Mouse (Mus musculus) erythroblast, embryonic 14.5 days (primary cell): ENCODE results near the gene Chrnb2. TPM values are rescaled to one million over a fixed set of nuclear protein-coding genes. Genes with fewer than 3 reads are reported as not detected.
"Not testable (repeated sequence)": the region's sequence is repeated elsewhere in the genome, so short reads cannot be mapped to it uniquely, and the experiment has no call there.

Experiments used
- H3K27me3 ChIP-seq: 2 replicates; pipeline ENCODE4 v1.6.1; 2012; ENCODE audit warnings: inconsistent platforms; ENCODE audit not compliant: control insufficient read depth
- H3K36me3 ChIP-seq: 2 replicates; pipeline ENCODE4 v1.6.1; 2012; ENCODE audit warnings: mild to moderate bottlenecking, inconsistent platforms; ENCODE audit not compliant: control insufficient read depth
- H3K4me1 ChIP-seq: 2 replicates; pipeline ENCODE4 v1.6.1; 2012; ENCODE audit warnings: inconsistent platforms; ENCODE audit not compliant: control insufficient read depth
- H3K4me3 ChIP-seq: replicated peaks from 2 replicates; pipeline ENCODE3; 2012; ENCODE audit warnings: moderate library complexity, mild to moderate bottlenecking, inconsistent platforms
- H3K9me3 ChIP-seq: 2 replicates; pipeline ENCODE4 v1.6.1; 2012; ENCODE audit warnings: low read length, inconsistent platforms, mixed read lengths; ENCODE audit not compliant: control insufficient read depth
- GATA1 ChIP-seq: IDR thresholded peaks from 2 replicates; pipeline ENCODE4 v1.6.1; 2012; ENCODE audit warnings: low read length, inconsistent platforms, mixed read lengths
- TAL1 ChIP-seq: IDR thresholded peaks from 3 replicates; pipeline ENCODE4 v1.6.1; 2012; ENCODE audit warnings: low read length, inconsistent platforms, mixed read lengths
- polyA plus RNA-seq: library from polyadenylated mRNA; stranded (reverse); fragments of >175 nt; gene quantifications from 2 replicates; pipeline ENCODE4 v1.2.3, GENCODE M21; 2012

The Chrnb2 gene
- polyA plus RNA-seq, 1 experiment, result 0.01 TPM

GRCm38 (mm10) chr3:89802876-89803275, 38.4 kb upstream of the Chrnb2 start:
- Histone ChIP-seq H3K4me1 (peaks cover 15% of the 10 kb centered on the region), H3K27me3 (peaks cover 7% of the 10 kb centered on the region), H3K4me3 (no peak overlapping the region), H3K9me3 (peaks cover 5% of the 10 kb centered on the region; the same call in 1 of the 2 replicates), H3K36me3 (no peaks in the 10 kb centered on the region)
- TF ChIP-seq GATA1 (no peak), TAL1 (no peak)

GRCm38 (mm10) chr3:89801507-89801847, 37.0 kb upstream of the Chrnb2 start:
- no peak for TF ChIP-seq GATA1
- no peak for TF ChIP-seq TAL1
- Histone ChIP-seq H3K36me3 (no peaks in the 10 kb centered on the region), H3K9me3 (peaks cover 3% of the 10 kb centered on the region; the same call in 1 of the 2 replicates), H3K27me3 (peaks cover 7% of the 10 kb centered on the region), H3K4me3 (no peak overlapping the region), H3K4me1 (peaks cover 4% of the 10 kb centered on the region)

- no peak for TF ChIP-seq GATA1
- no peak for TF ChIP-seq TAL1
- Histone ChIP-seq H3K36me3 (no peaks in the 10 kb centered on the region), H3K27me3 (peaks cover 13% of the 10 kb centered on the region), H3K9me3 (no peaks in the 10 kb centered on the region), H3K4me1 (no peaks in the 10 kb centered on the region), H3K4me3 (no peak overlapping the region)
Observed at GRCm38 (mm10) chr3:89800774-89801506, 36.5 kb upstream of the Chrnb2 start.

- H3K4me3 ChIP-seq, H3K9me3 ChIP-seq, H3K4me1 ChIP-seq, H3K36me3 ChIP-seq: not testable (repeated sequence)
- peaks cover 17% of the 10 kb centered on the region for H3K27me3 ChIP-seq
Observed at GRCm38 (mm10) chr3:89800078-89800477, 35.6 kb upstream of the Chrnb2 start.

GRCm38 (mm10) chr3:89799476-89799875, 35.0 kb upstream of the Chrnb2 start:
- no peak for TF ChIP-seq TAL1
- no peak for TF ChIP-seq GATA1
- Histone ChIP-seq H3K36me3 (no peaks in the 10 kb centered on the region), H3K4me3 (no peak overlapping the region), H3K27me3 (peaks cover 17% of the 10 kb centered on the region), H3K4me1 (no peaks in the 10 kb centered on the region), H3K9me3 (no peaks in the 10 kb centered on the region)

GRCm38 (mm10) chr3:89798518-89798917, 34.1 kb upstream of the Chrnb2 start:
- TF ChIP-seq GATA1 (no peak), TAL1 (no peak)
- H3K4me3 ChIP-seq, result no peak overlapping the region
- H3K9me3 ChIP-seq, result no peaks in the 10 kb centered on the region
- H3K36me3 ChIP-seq, result no peaks in the 10 kb centered on the region
- peaks cover 16% of the 10 kb centered on the region for H3K27me3 ChIP-seq
- H3K4me1 ChIP-seq, result no peaks in the 10 kb centered on the region

DNA sequence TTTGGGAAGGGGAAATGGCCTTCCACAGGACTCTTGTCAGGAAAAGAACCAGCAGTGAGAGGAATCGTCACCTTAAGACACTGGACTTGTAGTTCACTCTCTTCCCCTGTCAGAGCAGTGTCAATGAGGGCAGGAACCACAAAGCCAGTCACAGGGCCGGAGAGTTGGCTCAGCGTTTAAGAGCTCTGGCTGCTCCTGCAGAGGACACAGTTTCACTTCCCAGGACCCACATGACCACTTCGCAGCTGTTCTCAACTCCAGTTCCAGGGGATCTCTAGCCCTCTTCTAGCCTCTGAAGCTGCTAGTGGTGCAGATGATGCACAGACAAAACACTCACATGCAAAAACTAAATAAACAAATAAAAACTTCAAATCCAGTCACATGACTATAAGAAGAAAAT, 31.9 kb upstream of the Chrnb2 start:
- H3K9me3 ChIP-seq, result no peaks in the 10 kb centered on the region
- no peaks in the 10 kb centered on the region for H3K4me1 ChIP-seq
- TF ChIP-seq TAL1 (no peak), GATA1 (no peak)
- H3K36me3 ChIP-seq, result no peaks in the 10 kb centered on the region
- no peak overlapping the region for H3K4me3 ChIP-seq
- H3K27me3 ChIP-seq, result peaks cover 11% of the 10 kb centered on the region

- no peaks in the 10 kb centered on the region for H3K9me3 ChIP-seq
- no peaks in the 10 kb centered on the region for H3K36me3 ChIP-seq
- H3K4me1 ChIP-seq, result no peaks in the 10 kb centered on the region
- H3K27me3 ChIP-seq, result peaks cover 11% of the 10 kb centered on the region
- no peak overlapping the region for H3K4me3 ChIP-seq
- TF ChIP-seq TAL1, result no peak
Observed at GRCm38 (mm10) chr3:89795746-89796145, 31.3 kb upstream of the Chrnb2 start.

GRCm38 (mm10) chr3:89794616-89795015, 30.2 kb upstream of the Chrnb2 start:
- Histone ChIP-seq H3K9me3 (no peaks in the 10 kb centered on the region), H3K4me3 (no peak overlapping the region), H3K4me1 (no peaks in the 10 kb centered on the region), H3K27me3 (peaks cover 10% of the 10 kb centered on the region), H3K36me3 (no peaks in the 10 kb centered on the region)
- no peak for TF ChIP-seq GATA1
- no peak for TF ChIP-seq TAL1

DNA sequence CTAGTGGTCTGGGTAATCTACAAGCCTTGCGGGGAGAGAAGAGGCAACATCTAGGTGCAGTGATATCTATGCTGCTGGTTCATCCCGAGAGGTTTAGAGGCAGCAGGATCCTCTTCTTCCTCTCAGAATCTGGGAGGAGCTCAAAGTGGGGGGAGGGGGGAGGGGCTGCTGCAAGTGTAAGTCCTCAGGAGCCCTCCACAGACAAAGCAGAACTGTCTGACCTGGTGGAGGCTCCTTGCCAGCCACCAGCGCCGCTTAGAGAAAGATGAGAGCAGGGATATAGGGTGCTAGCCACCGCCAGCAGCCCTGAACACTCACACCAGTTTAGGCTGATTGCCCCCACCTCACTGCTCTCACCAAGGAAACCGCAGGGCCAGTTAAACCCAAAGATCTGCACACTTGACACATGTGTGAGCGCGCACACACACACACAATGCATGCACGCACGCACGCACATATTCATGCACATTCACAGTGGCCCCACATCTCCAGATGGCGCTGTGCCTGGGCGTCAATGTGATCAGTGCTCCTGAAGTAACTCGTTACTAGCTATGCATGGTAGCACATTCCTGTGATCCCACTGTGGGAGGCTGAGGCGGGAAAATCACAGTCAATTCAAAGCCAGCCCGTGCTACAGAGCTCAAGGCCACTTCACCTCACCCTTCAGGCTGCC, 24.4 kb upstream of the Chrnb2 start:
- H3K4me3 ChIP-seq, result no peak overlapping the region

More for the DNA sequence above, 24.4 kb upstream of the Chrnb2 start:
- H3K9me3 ChIP-seq, result no peaks in the 10 kb centered on the region
- 0 out of 2 replicates have a peak, but pooled peaks cover 3% of the 10 kb centered on the region for H3K27me3 ChIP-seq
- peaks cover 3% of the 10 kb centered on the region for H3K4me1 ChIP-seq
- TF ChIP-seq GATA1 (no peak), TAL1 (no peak)
- H3K36me3 ChIP-seq, result no peaks in the 10 kb centered on the region
